Mouse (Mus musculus) forebrain, postnatal 0 days (tissue): ENCODE data around the gene Try4. TPM values are rescaled to one million over a fixed set of nuclear protein-coding genes. Genes with fewer than 3 reads are reported as not detected.
"Not testable (repeated sequence)": the region's sequence is repeated elsewhere in the genome, so short reads cannot be mapped to it uniquely, and the experiment has no call there.

Experiments
- ATAC-seq: fragments of 200-750 bp; cut with Nextera tagmentation; 2 replicates; pipeline ENCODE4 v1.8.0; 2017; ENCODE audit warnings: mild to moderate bottlenecking, moderate library complexity
- DNase-seq: peaks from one replicate; pipeline ENCODE4 v3.0.0-alpha.2; 2015
- H3K27ac ChIP-seq: fragments of 300-500 bp; sonication (generic); 2 replicates; pipeline ENCODE4 v1.5.1; 2014; ENCODE audit warnings: low read depth, mild to moderate bottlenecking, antibody characterized with exemption, low read length, moderate library complexity, mixed read lengths
- H3K27me3 ChIP-seq: fragments of 300-500 bp; sonication (generic); 2 replicates; pipeline ENCODE4 v1.6.1; 2014; ENCODE audit warnings: mild to moderate bottlenecking, low read length, mixed read lengths; ENCODE audit not compliant: insufficient read depth
- H3K36me3 ChIP-seq: fragments of 300-500 bp; sonication (generic); 2 replicates; pipeline ENCODE4 v1.6.1; 2014; ENCODE audit warnings: mild to moderate bottlenecking, moderate library complexity; ENCODE audit not compliant: insufficient read depth
- H3K4me1 ChIP-seq: fragments of 300-500 bp; sonication (generic); 2 replicates; pipeline ENCODE4 v1.6.1; 2014; ENCODE audit warnings: antibody characterized with exemption; ENCODE audit not compliant: insufficient read depth
- H3K4me2 ChIP-seq: fragments of 300-500 bp; sonication (generic); 2 replicates; pipeline ENCODE4 v1.6.1; 2014; ENCODE audit warnings: low read depth, mild to moderate bottlenecking, moderate library complexity
- H3K4me3 ChIP-seq: fragments of 300-500 bp; sonication (generic); 2 replicates; pipeline ENCODE4 v1.5.1; 2014; ENCODE audit warnings: low read depth, low read length, mixed read lengths
- H3K9ac ChIP-seq: fragments of 300-500 bp; sonication (generic); 2 replicates; pipeline ENCODE4 v1.6.1; 2014; ENCODE audit warnings: mild to moderate bottlenecking
- H3K9me3 ChIP-seq: fragments of 300-500 bp; sonication (generic); 2 replicates; pipeline ENCODE4 v1.6.1; 2016; ENCODE audit warnings: low read length
- CTCF ChIP-seq: sonication (generic); IDR thresholded peaks from 2 replicates; pipeline ENCODE4 v1.5.1; 2016; ENCODE audit warnings: antibody characterized with exemption, control low read depth, low read depth
- WGBS: fragments of 180-500 bp; shearing (Covaris S2); extraction: QIAGEN DNeasy Blood & Tissue Kit; methylation state at CpG from one replicate; pipeline ENCODE4 v1.1.7; 2014; 5-methylcytosine and 5-hydroxymethylcytosine counted together
- polyA plus RNA-seq: library from polyadenylated mRNA; unstranded; fragments of >200 nt; fragmentation: Nextera tagmentation; extraction: Ambion mirVana; gene quantifications from 2 replicates; pipeline ENCODE4 v1.2.1, GENCODE M21; 2015
- total RNA-seq: library from RNA; depleted of rRNA; stranded (reverse); fragments of >200 nt; gene quantifications from 2 replicates; pipeline ENCODE4 v1.2.3, GENCODE M21; 2014; rRNA removed

The Try4 gene
- total RNA-seq (not detected in 2 replicates), polyA plus RNA-seq (not detected in 2 replicates)

- Histone ChIP-seq H3K36me3 (no peaks in the 10 kb centered on the region), H3K27ac (no peak within 1 kb of the TSS), H3K27me3 (no peaks in the 10 kb centered on the region), H3K4me1 (no peaks in the 10 kb centered on the region), H3K4me2 (no peak within 1 kb of the TSS), H3K9ac (no peak within 1 kb of the TSS), H3K4me3 (no peak within 1 kb of the TSS), H3K9me3 (no peaks in the 10 kb centered on the region)
- no peak for DNase-seq
- no peak for ATAC-seq
- no peak for TF ChIP-seq CTCF
- 79% methylated on average over 1 of the region's 1 CpGs for WGBS
Observed at GRCm38 (mm10) chr6:41301969-41302368, at the start of gene Try4. Try4 (plus strand) TSS chr6:41302269.

- H3K9ac ChIP-seq, H3K27me3 ChIP-seq, H3K4me3 ChIP-seq, H3K27ac ChIP-seq, DNase-seq, H3K4me1 ChIP-seq, H3K36me3 ChIP-seq, H3K4me2 ChIP-seq, H3K9me3 ChIP-seq, ATAC-seq: not testable (repeated sequence)
- WGBS, result 90% methylated on average over 9 of the region's 9 CpGs
Observed at GRCm38 (mm10) chr6:41253314-41253713, 48.8 kb upstream of the Try4 start.

GRCm38 (mm10) chr6:41256424-41256823 lies 45.6 kb upstream of the Try4 start:
- Histone ChIP-seq H3K27ac (no peak overlapping the region), H3K9ac (no peak overlapping the region), H3K4me2 (no peak overlapping the region), H3K9me3 (no peaks in the 10 kb centered on the region), H3K4me3 (no peak overlapping the region), H3K27me3 (no peaks in the 10 kb centered on the region), H3K36me3 (no peaks in the 10 kb centered on the region), H3K4me1 (no peaks in the 10 kb centered on the region)
- WGBS, result 81% methylated on average over 2 of the region's 2 CpGs
- TF ChIP-seq CTCF, result no peak
- peak; percentile 13 for DNase-seq
- ATAC-seq, result peak; percentile 73

- Histone ChIP-seq H3K9me3 (no peaks in the 10 kb centered on the region), H3K4me3 (no peak overlapping the region), H3K27me3 (no peaks in the 10 kb centered on the region), H3K9ac (no peak overlapping the region), H3K27ac (no peak overlapping the region), H3K36me3 (no peaks in the 10 kb centered on the region), H3K4me2 (no peak overlapping the region), H3K4me1 (no peaks in the 10 kb centered on the region)
- no peak for TF ChIP-seq CTCF
- DNase-seq (no peak), ATAC-seq (no peak)
- 85% methylated on average over 3 of the region's 3 CpGs for WGBS
Observed at GRCm38 (mm10) chr6:41257432-41257831, 44.6 kb upstream of the Try4 start.

- 28% methylated on average over 3 of the region's 3 CpGs for WGBS
- H3K27me3 ChIP-seq, result no peaks in the 10 kb centered on the region
- no peak overlapping the region for H3K27ac ChIP-seq
- H3K9me3 ChIP-seq, result no peaks in the 10 kb centered on the region
- H3K9ac ChIP-seq, result no peak overlapping the region
- ATAC-seq (no peak), DNase-seq (peak; percentile 34)
- no peaks in the 10 kb centered on the region for H3K4me1 ChIP-seq
- peak; percentile 67 for TF ChIP-seq CTCF
- no peaks in the 10 kb centered on the region for H3K36me3 ChIP-seq
- H3K4me3 ChIP-seq, result no peak overlapping the region
- no peak overlapping the region for H3K4me2 ChIP-seq
Observed at GRCm38 (mm10) chr6:41262796-41263195, 39.3 kb upstream of the Try4 start.

- Histone ChIP-seq H3K4me3 (no peak overlapping the region), H3K27me3 (no peaks in the 10 kb centered on the region), H3K27ac (no peak overlapping the region), H3K4me2 (no peak overlapping the region), H3K4me1 (no peaks in the 10 kb centered on the region), H3K9ac (no peak overlapping the region), H3K9me3 (no peaks in the 10 kb centered on the region), H3K36me3 (no peaks in the 10 kb centered on the region)
- no peak for TF ChIP-seq CTCF
- ATAC-seq, result peak; percentile 23; the same call in 1 of the 2 replicates
- no peak for DNase-seq
- 71% methylated on average over 6 of the region's 6 CpGs for WGBS
Observed at GRCm38 (mm10) chr6:41266140-41266539, 35.9 kb upstream of the Try4 start.

GRCm38 (mm10) chr6:41298255-41298654 lies 3.8 kb upstream of the Try4 start:
- H3K9ac ChIP-seq, result no peak overlapping the region
- H3K4me2 ChIP-seq, result no peak overlapping the region
- no peaks in the 10 kb centered on the region for H3K4me1 ChIP-seq
- H3K27ac ChIP-seq, result no peak overlapping the region
- WGBS, result 9% methylated on average over 1 of the region's 1 CpGs
- no peaks in the 10 kb centered on the region for H3K36me3 ChIP-seq
- no peak for ATAC-seq
- no peak for TF ChIP-seq CTCF
- no peak overlapping the region for H3K4me3 ChIP-seq
- H3K9me3 ChIP-seq, result no peaks in the 10 kb centered on the region
- no peaks in the 10 kb centered on the region for H3K27me3 ChIP-seq
- no peak for DNase-seq

GRCm38 (mm10) chr6:41316741-41317140 lies 14.7 kb downstream of the Try4 start, which contains the start of gene Try5:
Try5 (minus strand) TSS chr6:41316841.
- not testable (repeated sequence) for DNase-seq, H3K9me3 ChIP-seq, H3K36me3 ChIP-seq, H3K27ac ChIP-seq, H3K4me2 ChIP-seq, H3K27me3 ChIP-seq, H3K9ac ChIP-seq, H3K4me1 ChIP-seq, ATAC-seq, H3K4me3 ChIP-seq
- WGBS, result 78% methylated on average over 3 of the region's 3 CpGs
